ENCODE assay signal across 18 mouse cellular contexts in the genomic region with DNA sequence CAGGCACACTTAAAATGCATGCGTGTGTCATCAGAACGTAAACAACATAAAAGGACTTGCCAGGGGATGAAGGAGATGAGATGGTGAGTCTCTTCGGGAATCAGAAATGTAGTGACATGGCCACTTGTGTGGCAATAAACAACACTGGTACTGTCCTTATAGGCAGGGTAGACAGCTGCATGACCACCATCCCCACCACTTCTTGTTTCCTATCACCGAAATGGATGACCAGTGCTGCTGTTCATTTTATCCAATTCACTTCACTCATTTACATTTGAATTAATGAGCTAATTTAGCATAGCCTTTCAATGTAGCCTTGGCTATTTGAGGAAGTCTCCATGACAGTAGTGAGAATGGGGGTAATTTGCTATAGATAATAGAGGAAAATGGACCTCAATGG.
"Had no signal": no experiment of that assay in that cellular context is flagged by ENCODE, and none has a peak within 500 bp of the region (broad histone marks: within the 10 kb centered on the region; RNA-seq: fewer than 3 reads in every experiment).

No protein-coding gene starts in this region.

- H3K27ac ChIP-seq: limb, embryonic 12.5 days; limb, embryonic 15.5 days; liver, embryonic 14.5 days; macrophage; midbrain, embryonic 12.5 days; midbrain, embryonic 15.5 days; stomach, embryonic 15.5 days had no signal

- H3K9ac ChIP-seq: limb, embryonic 12.5 days; limb, embryonic 15.5 days; liver, embryonic 14.5 days; liver, postnatal 0 days; lung, embryonic 14.5 days; midbrain, embryonic 12.5 days; midbrain, embryonic 15.5 days; stomach, embryonic 15.5 days had no signal

- H3K36me3 ChIP-seq: limb, embryonic 12.5 days; limb, embryonic 15.5 days; midbrain, embryonic 12.5 days; midbrain, embryonic 15.5 days; stomach, embryonic 15.5 days had no signal

- H3K4me1 ChIP-seq: limb, embryonic 12.5 days; limb, embryonic 15.5 days; midbrain, embryonic 12.5 days; midbrain, embryonic 15.5 days; stomach, embryonic 15.5 days had no signal

- H3K27me3 ChIP-seq: midbrain, embryonic 15.5 days; stomach, embryonic 15.5 days had no signal

- H3K4me3 ChIP-seq: limb, embryonic 12.5 days; limb, embryonic 15.5 days; midbrain, embryonic 12.5 days; midbrain, embryonic 15.5 days; stomach, embryonic 15.5 days had no signal

- ATAC-seq: liver, postnatal 0 days; lung, postnatal 0 days; midbrain, embryonic 15.5 days had no signal

- DNase-seq: kidney, postnatal 14 days; kidney, postnatal 4 days; left cerebral cortex, postnatal 4 days; liver, postnatal 0 days; lung, embryonic 14.5 days; retina, postnatal 1 day; right cerebral cortex, postnatal 25 days; spleen, adult 18-20 months; thymus, postnatal 25 days had no signal

- H3K9me3 ChIP-seq: limb, embryonic 12.5 days; limb, embryonic 15.5 days; midbrain, embryonic 12.5 days; midbrain, embryonic 15.5 days; stomach, embryonic 15.5 days had no signal

- H3K4me2 ChIP-seq: limb, embryonic 12.5 days; limb, embryonic 15.5 days; liver, embryonic 11.5 days; lung, embryonic 14.5 days; midbrain, embryonic 12.5 days; midbrain, embryonic 15.5 days; stomach, embryonic 15.5 days had no signal
